Mouse (Mus musculus): ENCODE results near the gene Ube2d1. TPM values are rescaled to one million over a fixed set of nuclear protein-coding genes. Genes with fewer than 3 reads are reported as not detected.

The Ube2d1 gene
- polyA plus RNA-seq, 1 experiment from 2014 or later, result 44.1 TPM

GRCm38 (mm10) chr10:71267973-71268372, 17.1 kb downstream of the Ube2d1 start:
- Histone ChIP-seq H3K27me3 (ENCODE audit: control insufficient read depth, insufficient read depth, low read length) (no peaks in the 10 kb centered on the region), H3K4me2 (ENCODE audit: low read depth, low read length) (no peak overlapping the region), H3K4me1 (ENCODE audit: control insufficient read depth, insufficient read depth, low read length) (no peaks in the 10 kb centered on the region), H3K4me3 (replicated peaks; ENCODE audit: low read length) (no peak overlapping the region), H3K9me3 (replicated peaks; ENCODE audit: control insufficient read depth, low read length) (no peaks in the 10 kb centered on the region), H3K27ac (ENCODE audit: low read length) (no peak overlapping the region), H3K9ac (ENCODE audit: low read length) (no peak overlapping the region), H3K36me3 (ENCODE audit: control insufficient read depth, insufficient read depth, low read length) (no peaks in the 10 kb centered on the region)
- ATAC-seq (ENCODE audit: insufficient read depth, low FRiP score), result no peak
- WGBS, result 92% methylated on average over 2 of the region's 2 CpGs

DNA sequence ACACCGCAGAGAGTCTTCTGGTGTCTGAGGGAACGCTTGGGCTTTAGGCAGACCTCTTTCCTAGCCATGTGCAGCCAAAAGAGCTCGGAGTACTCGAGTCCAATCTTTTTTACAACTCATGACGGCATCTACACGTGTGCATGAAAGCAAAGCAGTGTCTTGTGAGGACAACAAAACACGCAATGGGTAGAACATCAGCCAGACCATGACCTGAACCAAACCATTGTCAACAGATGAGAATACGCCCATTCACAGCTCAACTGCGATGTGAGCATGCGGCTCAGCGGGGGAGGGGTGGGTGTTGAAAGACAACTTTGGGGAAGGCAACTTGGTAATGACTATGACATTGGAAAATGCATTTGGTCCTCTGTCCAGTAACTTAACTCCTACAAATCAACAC, 17.6 kb downstream of the Ube2d1 start:
- H3K9me3 ChIP-seq (replicated peaks; ENCODE audit: control insufficient read depth, low read length), result no peaks in the 10 kb centered on the region
- ATAC-seq (ENCODE audit: insufficient read depth, low FRiP score), result no peak
- no peak overlapping the region for H3K4me3 ChIP-seq (replicated peaks; ENCODE audit: low read length)
- WGBS, result 76% methylated on average over 11 of the region's 11 CpGs
- H3K9ac ChIP-seq (ENCODE audit: low read length), result no peak overlapping the region
- H3K27me3 ChIP-seq (ENCODE audit: control insufficient read depth, insufficient read depth, low read length), result no peaks in the 10 kb centered on the region
- no peak overlapping the region for H3K4me2 ChIP-seq (ENCODE audit: low read depth, low read length)
- H3K4me1 ChIP-seq (ENCODE audit: control insufficient read depth, insufficient read depth, low read length), result no peaks in the 10 kb centered on the region
- no peak overlapping the region for H3K27ac ChIP-seq (ENCODE audit: low read length)
- no peaks in the 10 kb centered on the region for H3K36me3 ChIP-seq (ENCODE audit: control insufficient read depth, insufficient read depth, low read length)

- 83% methylated on average over 4 of the region's 4 CpGs for WGBS
- Histone ChIP-seq H3K9me3 (replicated peaks; ENCODE audit: control insufficient read depth, low read length) (no peaks in the 10 kb centered on the region), H3K9ac (ENCODE audit: low read length) (no peak overlapping the region), H3K4me1 (ENCODE audit: control insufficient read depth, insufficient read depth, low read length) (no peaks in the 10 kb centered on the region), H3K27me3 (ENCODE audit: control insufficient read depth, insufficient read depth, low read length) (no peaks in the 10 kb centered on the region), H3K27ac (ENCODE audit: low read length) (no peak overlapping the region), H3K4me3 (replicated peaks; ENCODE audit: low read length) (no peak overlapping the region), H3K36me3 (ENCODE audit: control insufficient read depth, insufficient read depth, low read length) (no peaks in the 10 kb centered on the region), H3K4me2 (ENCODE audit: low read depth, low read length) (no peak overlapping the region)
- ATAC-seq (ENCODE audit: insufficient read depth, low FRiP score), result no peak
Measured at GRCm38 (mm10) chr10:71265067-71265466, 20.0 kb downstream of the Ube2d1 start.

GRCm38 (mm10) chr10:71261637-71262036, 23.4 kb downstream of the Ube2d1 start:
- no peaks in the 10 kb centered on the region for H3K9me3 ChIP-seq (replicated peaks; ENCODE audit: control insufficient read depth, low read length)
- H3K27ac ChIP-seq (ENCODE audit: low read length), result no peak overlapping the region
- H3K4me1 ChIP-seq (ENCODE audit: control insufficient read depth, insufficient read depth, low read length), result no peaks in the 10 kb centered on the region
- 77% methylated on average over 8 of the region's 8 CpGs for WGBS
- H3K4me3 ChIP-seq (replicated peaks; ENCODE audit: low read length), result no peak overlapping the region
- no peaks in the 10 kb centered on the region for H3K27me3 ChIP-seq (ENCODE audit: control insufficient read depth, insufficient read depth, low read length)
- no peak overlapping the region for H3K9ac ChIP-seq (ENCODE audit: low read length)
- ATAC-seq (ENCODE audit: insufficient read depth, low FRiP score), result peak; percentile 64; the same call in 1 of the 2 replicates
- H3K36me3 ChIP-seq (ENCODE audit: control insufficient read depth, insufficient read depth, low read length), result no peaks in the 10 kb centered on the region
- H3K4me2 ChIP-seq (ENCODE audit: low read depth, low read length), result no peak overlapping the region

DNA sequence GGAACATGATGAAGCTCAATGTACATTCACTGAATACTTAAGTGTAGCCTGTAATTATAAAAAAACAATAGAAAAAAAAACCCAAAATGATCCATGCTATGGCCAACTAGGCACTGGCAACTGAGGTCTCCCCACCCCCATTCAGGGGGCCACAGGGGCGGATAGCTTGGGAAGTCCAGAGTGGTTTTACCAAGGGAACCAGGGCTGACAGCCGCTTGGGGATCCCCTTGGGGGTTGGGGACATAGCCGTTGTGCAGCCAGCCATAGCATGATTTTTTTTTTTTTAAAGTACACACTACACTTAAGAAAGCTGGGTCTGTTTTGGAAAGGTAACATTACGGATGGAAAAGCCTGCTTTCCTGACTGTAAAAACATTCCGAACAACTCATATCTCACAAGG, 26.1 kb downstream of the Ube2d1 start:
- H3K27ac ChIP-seq (ENCODE audit: low read length), result no peak overlapping the region
- WGBS, result 87% methylated on average over 5 of the region's 5 CpGs

DNA sequence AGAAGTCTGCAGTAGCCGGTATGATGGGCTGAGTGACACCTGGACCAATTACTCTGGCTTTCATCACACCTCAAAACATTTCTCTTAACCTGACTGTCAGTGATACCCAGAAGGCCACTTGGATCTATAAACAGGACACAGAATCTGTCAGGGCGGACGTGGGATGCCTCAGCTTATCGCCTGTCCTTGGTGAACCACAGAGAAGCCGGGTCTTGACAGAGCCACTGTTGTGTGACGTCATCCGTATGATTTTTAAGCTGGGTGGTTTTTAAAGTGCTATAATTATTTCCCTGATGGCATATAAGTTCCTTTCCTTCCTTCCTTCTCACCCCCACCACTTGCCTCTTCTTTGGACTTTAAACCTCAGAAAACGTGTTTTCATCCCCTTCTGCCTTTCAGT, 26.5 kb downstream of the Ube2d1 start:
- H3K27me3 ChIP-seq (ENCODE audit: control insufficient read depth, insufficient read depth, low read length), result no peaks in the 10 kb centered on the region
- no peak overlapping the region for H3K4me3 ChIP-seq (replicated peaks; ENCODE audit: low read length)
- WGBS, result 79% methylated on average over 8 of the region's 8 CpGs
- peaks cover 4% of the 10 kb centered on the region; the same call in 1 of the 2 replicates for H3K36me3 ChIP-seq (ENCODE audit: control insufficient read depth, insufficient read depth, low read length)
- no peak overlapping the region for H3K4me2 ChIP-seq (ENCODE audit: low read depth, low read length)
- ATAC-seq (ENCODE audit: insufficient read depth, low FRiP score), result no peak
- no peak overlapping the region for H3K9ac ChIP-seq (ENCODE audit: low read length)
- H3K9me3 ChIP-seq (replicated peaks; ENCODE audit: control insufficient read depth, low read length), result no peaks in the 10 kb centered on the region
- H3K4me1 ChIP-seq (ENCODE audit: control insufficient read depth, insufficient read depth, low read length), result no peaks in the 10 kb centered on the region
- no peak overlapping the region for H3K27ac ChIP-seq (ENCODE audit: low read length)

More for the DNA sequence above, 26.1 kb downstream of the Ube2d1 start:
- no peak overlapping the region for H3K4me3 ChIP-seq (replicated peaks; ENCODE audit: low read length)
- H3K9me3 ChIP-seq (replicated peaks; ENCODE audit: control insufficient read depth, low read length), result no peaks in the 10 kb centered on the region
- ATAC-seq (ENCODE audit: insufficient read depth, low FRiP score), result no peak
- no peak overlapping the region for H3K4me2 ChIP-seq (ENCODE audit: low read depth, low read length)
- H3K36me3 ChIP-seq (ENCODE audit: control insufficient read depth, insufficient read depth, low read length), result peaks cover 4% of the 10 kb centered on the region; the same call in 1 of the 2 replicates
- no peaks in the 10 kb centered on the region for H3K27me3 ChIP-seq (ENCODE audit: control insufficient read depth, insufficient read depth, low read length)
- H3K4me1 ChIP-seq (ENCODE audit: control insufficient read depth, insufficient read depth, low read length), result no peaks in the 10 kb centered on the region
- H3K9ac ChIP-seq (ENCODE audit: low read length), result no peak overlapping the region

DNA sequence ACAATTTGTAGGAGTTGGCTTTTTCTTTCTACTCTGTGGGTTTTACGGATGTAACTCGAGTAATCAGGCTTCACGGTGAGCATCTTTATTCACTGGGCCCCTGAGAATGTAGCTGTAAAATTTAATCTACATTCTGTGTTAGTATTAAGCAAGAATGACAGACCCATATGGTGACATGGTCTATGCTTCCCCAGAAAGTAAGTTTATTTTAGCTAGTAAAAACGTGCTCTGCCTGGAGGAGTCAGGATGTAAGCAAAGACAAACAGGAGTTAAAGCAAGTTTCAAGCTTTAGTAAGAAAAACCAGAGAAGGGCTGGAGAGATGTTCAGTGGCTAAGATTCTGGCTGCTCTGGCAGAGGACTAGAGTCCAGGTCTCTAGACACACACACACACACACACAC, 31.9 kb downstream of the Ube2d1 start:
- no peak overlapping the region for H3K27ac ChIP-seq (ENCODE audit: low read length)
- no peak overlapping the region for H3K4me2 ChIP-seq (ENCODE audit: low read depth, low read length)
- no peaks in the 10 kb centered on the region for H3K27me3 ChIP-seq (ENCODE audit: control insufficient read depth, insufficient read depth, low read length)
- peaks cover 4% of the 10 kb centered on the region; the same call in 1 of the 2 replicates for H3K36me3 ChIP-seq (ENCODE audit: control insufficient read depth, insufficient read depth, low read length)
- H3K4me1 ChIP-seq (ENCODE audit: control insufficient read depth, insufficient read depth, low read length), result no peaks in the 10 kb centered on the region
- no peak for ATAC-seq (ENCODE audit: insufficient read depth, low FRiP score)
- H3K4me3 ChIP-seq (replicated peaks; ENCODE audit: low read length), result no peak overlapping the region
- no peak overlapping the region for H3K9ac ChIP-seq (ENCODE audit: low read length)
- 60% methylated on average over 4 of the region's 4 CpGs for WGBS
- no peaks in the 10 kb centered on the region for H3K9me3 ChIP-seq (replicated peaks; ENCODE audit: control insufficient read depth, low read length)

- WGBS, result 79% methylated on average over 5 of the region's 5 CpGs
- H3K4me2 ChIP-seq (ENCODE audit: low read depth, low read length), result no peak overlapping the region
- no peaks in the 10 kb centered on the region for H3K27me3 ChIP-seq (ENCODE audit: control insufficient read depth, insufficient read depth, low read length)
- H3K27ac ChIP-seq (ENCODE audit: low read length), result no peak overlapping the region
- peaks cover 4% of the 10 kb centered on the region; the same call in 1 of the 2 replicates for H3K36me3 ChIP-seq (ENCODE audit: control insufficient read depth, insufficient read depth, low read length)
- H3K9ac ChIP-seq (ENCODE audit: low read length), result no peak overlapping the region
- no peak overlapping the region for H3K4me3 ChIP-seq (replicated peaks; ENCODE audit: low read length)
- H3K9me3 ChIP-seq (replicated peaks; ENCODE audit: control insufficient read depth, low read length), result no peaks in the 10 kb centered on the region
- ATAC-seq (ENCODE audit: insufficient read depth, low FRiP score), result no peak
- no peaks in the 10 kb centered on the region for H3K4me1 ChIP-seq (ENCODE audit: control insufficient read depth, insufficient read depth, low read length)
Measured at GRCm38 (mm10) chr10:71252421-71252820, 32.6 kb downstream of the Ube2d1 start.

DNA sequence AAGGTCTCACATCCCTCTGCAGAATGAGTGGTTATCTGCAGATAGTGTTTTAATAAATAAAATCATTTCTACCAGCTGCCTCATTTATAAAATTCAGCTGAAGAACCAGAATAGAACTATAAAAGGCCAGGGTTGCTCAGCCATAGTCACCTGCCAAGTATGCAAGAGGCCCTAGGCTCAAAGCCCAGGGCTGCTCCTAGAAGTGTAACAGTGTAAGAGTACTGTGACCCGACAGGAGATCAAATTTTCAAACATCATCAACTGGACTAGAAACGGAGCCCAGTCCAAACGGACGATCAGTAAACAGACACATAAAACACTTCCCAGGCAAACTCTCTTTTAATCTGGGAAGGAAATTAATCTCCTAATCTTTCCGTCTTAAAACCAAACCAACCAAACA, 33.2 kb downstream of the Ube2d1 start:
- Histone ChIP-seq H3K4me2 (ENCODE audit: low read depth, low read length) (no peak overlapping the region), H3K4me3 (replicated peaks; ENCODE audit: low read length) (no peak overlapping the region), H3K36me3 (ENCODE audit: control insufficient read depth, insufficient read depth, low read length) (peaks cover 4% of the 10 kb centered on the region; the same call in 1 of the 2 replicates), H3K4me1 (ENCODE audit: control insufficient read depth, insufficient read depth, low read length) (no peaks in the 10 kb centered on the region), H3K9me3 (replicated peaks; ENCODE audit: control insufficient read depth, low read length) (no peaks in the 10 kb centered on the region), H3K27me3 (ENCODE audit: control insufficient read depth, insufficient read depth, low read length) (no peaks in the 10 kb centered on the region), H3K9ac (ENCODE audit: low read length) (no peak overlapping the region), H3K27ac (ENCODE audit: low read length) (no peak overlapping the region)
- ATAC-seq (ENCODE audit: insufficient read depth, low FRiP score), result no peak
- 69% methylated on average over 5 of the region's 5 CpGs for WGBS

DNA sequence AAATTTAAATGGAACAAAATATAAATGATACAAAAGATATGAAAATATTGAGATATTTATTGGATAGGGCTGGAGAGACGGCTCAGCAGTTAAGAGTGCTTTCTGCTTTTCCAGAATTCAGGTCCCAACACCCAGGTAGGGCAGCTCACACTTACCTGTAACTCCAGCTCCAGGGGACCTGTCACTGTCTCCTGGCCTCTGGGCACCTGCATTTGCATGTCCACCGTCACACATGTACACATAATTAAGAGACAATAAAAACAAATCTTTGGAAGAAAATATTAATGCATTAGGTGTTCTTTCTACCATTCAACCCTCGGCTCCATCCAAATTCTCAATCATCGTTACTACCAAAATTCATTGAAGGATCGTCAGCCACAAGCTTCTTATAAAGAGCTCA, 33.8 kb downstream of the Ube2d1 start:
- no peaks in the 10 kb centered on the region for H3K9me3 ChIP-seq (replicated peaks; ENCODE audit: control insufficient read depth, low read length)
- no peak overlapping the region for H3K9ac ChIP-seq (ENCODE audit: low read length)
- no peak overlapping the region for H3K27ac ChIP-seq (ENCODE audit: low read length)
- no peak for ATAC-seq (ENCODE audit: insufficient read depth, low FRiP score)
- H3K4me2 ChIP-seq (ENCODE audit: low read depth, low read length), result no peak overlapping the region
- H3K36me3 ChIP-seq (ENCODE audit: control insufficient read depth, insufficient read depth, low read length), result peaks cover 4% of the 10 kb centered on the region; the same call in 1 of the 2 replicates
- no peaks in the 10 kb centered on the region for H3K4me1 ChIP-seq (ENCODE audit: control insufficient read depth, insufficient read depth, low read length)
- 90% methylated on average over 5 of the region's 5 CpGs for WGBS
- H3K4me3 ChIP-seq (replicated peaks; ENCODE audit: low read length), result no peak overlapping the region
- no peaks in the 10 kb centered on the region for H3K27me3 ChIP-seq (ENCODE audit: control insufficient read depth, insufficient read depth, low read length)

Data from stomach, embryonic 16.5 days (tissue).